Comparison of ENCODE assay signal across 8 mouse cellular contexts in the genomic region with DNA sequence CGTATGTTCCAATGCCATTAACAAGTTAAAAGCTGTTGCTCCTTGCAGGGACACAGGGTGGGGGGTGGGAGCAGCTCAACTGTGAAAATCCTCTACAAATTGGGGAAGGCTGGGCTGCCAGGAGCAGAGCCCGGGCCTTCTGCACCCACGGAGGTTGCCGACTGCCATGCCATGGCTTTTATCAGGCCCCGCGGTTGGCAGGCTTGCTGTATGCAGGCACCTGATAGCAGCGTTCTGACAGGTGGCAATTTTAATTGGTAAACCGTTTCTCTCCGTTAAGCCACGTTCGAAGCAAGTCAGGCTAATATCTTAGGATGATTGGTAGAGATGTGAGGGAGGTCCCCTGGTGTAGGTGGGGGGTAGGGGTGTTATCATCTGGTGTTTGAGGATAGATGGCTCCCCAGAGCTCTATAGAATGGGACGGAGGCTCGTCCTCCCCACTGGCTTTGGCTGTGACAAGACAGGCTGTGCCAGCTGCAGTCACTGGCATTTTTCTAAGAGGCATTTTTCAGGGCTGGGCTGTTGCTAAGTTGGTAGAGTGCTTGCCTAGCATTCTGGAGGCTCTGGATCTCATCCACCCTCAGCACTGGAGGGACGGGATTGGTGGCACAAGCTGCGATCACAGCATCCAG.
DNase-seq lines count a peak whose midpoint lies in the region; ATAC-seq and TF ChIP-seq lines count a peak whose summit lies in the region.

No protein-coding gene starts in this region.

- no peak for TF ChIP-seq CTCF in midbrain, postnatal 0 days (IDR thresholded peaks at IDR 0.05)

- DNase-seq in kidney, adult 18-20 months = no peak
- peak; percentile 39 for DNase-seq in c-Kit-positive CD71-negative TER-119-negative erythroid progenitor cells, embryonic 14.5 days (ENCODE audit: low read depth)
- DNase-seq in forebrain, embryonic 14.5 days (ENCODE audit: low spot score) = peak; percentile 84
- peak; percentile 67 for DNase-seq in midbrain, postnatal 0 days (ENCODE audit: low spot score)
- DNase-seq in adrenal gland, adult 8-10 months = no peak
- DNase-seq in left cerebral cortex, adult 18-20 months (ENCODE audit: low spot score in 2 of 2) = no peak

- no peak overlapping the region for H3K4me3 ChIP-seq in kidney, embryonic 16.5 days (ENCODE audit: low read length)
- no peak overlapping the region for H3K4me3 ChIP-seq in forebrain, embryonic 14.5 days (ENCODE audit: low read depth, low read length)
- no peak overlapping the region for H3K4me3 ChIP-seq in midbrain, postnatal 0 days (ENCODE audit: low read depth, low read length)
- H3K4me3 ChIP-seq in heart, embryonic 12.5 days = no peak overlapping the region

- H3K4me2 ChIP-seq in kidney, embryonic 16.5 days (replicated peaks; ENCODE audit: low read depth, low read length) = no peak overlapping the region
- H3K4me2 ChIP-seq in forebrain, embryonic 14.5 days (ENCODE audit: low read length) = no peak overlapping the region
- no peak overlapping the region for H3K4me2 ChIP-seq in midbrain, postnatal 0 days (ENCODE audit: low read depth, low read length, poor library complexity, severe bottlenecking)
- H3K4me2 ChIP-seq in heart, embryonic 12.5 days = no peak overlapping the region

- H3K4me1 ChIP-seq in kidney, embryonic 16.5 days (ENCODE audit: insufficient read depth, low read length) = peaks cover 5% of the 10 kb centered on the region; the same call in 1 of the 2 replicates
- H3K4me1 ChIP-seq in forebrain, embryonic 14.5 days (ENCODE audit: control insufficient read depth, insufficient read depth, low read length) = peaks cover 6% of the 10 kb centered on the region; the same call in 1 of the 2 replicates
- H3K4me1 ChIP-seq in midbrain, postnatal 0 days (ENCODE audit: insufficient read depth, low read length) = peaks cover 11% of the 10 kb centered on the region; the same call in 1 of the 2 replicates
- H3K4me1 ChIP-seq in heart, embryonic 12.5 days (replicated peaks) = 0 out of 2 replicates have a peak, but pooled peaks cover 2% of the 10 kb centered on the region

- no peaks in the 10 kb centered on the region for H3K36me3 ChIP-seq in kidney, embryonic 16.5 days (ENCODE audit: insufficient read depth, low read length)
- no peaks in the 10 kb centered on the region for H3K36me3 ChIP-seq in forebrain, embryonic 14.5 days (ENCODE audit: control insufficient read depth, insufficient read depth, low read length)
- no peaks in the 10 kb centered on the region for H3K36me3 ChIP-seq in midbrain, postnatal 0 days (ENCODE audit: insufficient read depth, low read length)
- H3K36me3 ChIP-seq in heart, embryonic 12.5 days = no peaks in the 10 kb centered on the region

- H3K27me3 ChIP-seq in kidney, embryonic 16.5 days (ENCODE audit: insufficient read depth, low read length) = no peaks in the 10 kb centered on the region
- H3K27me3 ChIP-seq in forebrain, embryonic 14.5 days (replicated peaks; ENCODE audit: control insufficient read depth, insufficient read depth, low read length) = 0 out of 2 replicates have a peak, but pooled peaks cover 2% of the 10 kb centered on the region
- no peaks in the 10 kb centered on the region for H3K27me3 ChIP-seq in midbrain, postnatal 0 days (ENCODE audit: insufficient read depth, low read length)
- 0 out of 2 replicates have a peak, but pooled peaks cover 8% of the 10 kb centered on the region for H3K27me3 ChIP-seq in heart, embryonic 12.5 days (replicated peaks)

- no peak overlapping the region for H3K9ac ChIP-seq in kidney, embryonic 16.5 days (replicated peaks; ENCODE audit: low read length)
- H3K9ac ChIP-seq in forebrain, embryonic 14.5 days (ENCODE audit: low read length) = no peak overlapping the region
- peak overlapping the region; percentile 29; the same call in 1 of the 2 replicates for H3K9ac ChIP-seq in midbrain, postnatal 0 days (replicated peaks; ENCODE audit: low read length, poor library complexity, severe bottlenecking)
- H3K9ac ChIP-seq in heart, embryonic 12.5 days = no peak overlapping the region

- no peaks in the 10 kb centered on the region for H3K9me3 ChIP-seq in kidney, embryonic 16.5 days (ENCODE audit: low read length)
- no peaks in the 10 kb centered on the region for H3K9me3 ChIP-seq in forebrain, embryonic 14.5 days (replicated peaks; ENCODE audit: control insufficient read depth, low read length)
- H3K9me3 ChIP-seq in midbrain, postnatal 0 days (ENCODE audit: low read length) = no peaks in the 10 kb centered on the region
- no peaks in the 10 kb centered on the region for H3K9me3 ChIP-seq in heart, embryonic 12.5 days (replicated peaks)

- peak; percentile 51; the same call in 1 of the 2 replicates for ATAC-seq in kidney, embryonic 16.5 days (ENCODE audit: low FRiP score, low TSS enrichment)
- peak; percentile 73 for ATAC-seq in forebrain, embryonic 14.5 days
- peak; percentile 54; the same call in 1 of the 2 replicates for ATAC-seq in midbrain, postnatal 0 days (ENCODE audit: low FRiP score)
- no peak for ATAC-seq in heart, embryonic 12.5 days (ENCODE audit: insufficient number of reproducible peaks, low FRiP score)

- no peak overlapping the region for H3K27ac ChIP-seq in kidney, embryonic 16.5 days (ENCODE audit: low read length)
- H3K27ac ChIP-seq in forebrain, embryonic 14.5 days (ENCODE audit: low read depth, low read length) = no peak overlapping the region
- H3K27ac ChIP-seq in midbrain, postnatal 0 days (ENCODE audit: low read depth, low read length) = peak overlapping the region; percentile 6; the same call in 1 of the 2 replicates
- H3K27ac ChIP-seq in heart, embryonic 12.5 days (ENCODE audit: poor library complexity, severe bottlenecking) = no peak overlapping the region

- WGBS in kidney, embryonic 16.5 days = 34% methylated on average over 15 of the region's 15 CpGs
- 22% methylated on average over 15 of the region's 15 CpGs for WGBS in forebrain, embryonic 14.5 days
- 19% methylated on average over 15 of the region's 15 CpGs for WGBS in midbrain, postnatal 0 days
- 20% methylated on average over 15 of the region's 15 CpGs for WGBS in heart, embryonic 12.5 days

Comparison
In these comparisons a context has a peak if more than half of its experiments do, and no peak if none do; other contexts are left out.
1. DNase-seq: peak in c-Kit-positive CD71-negative TER-119-negative erythroid progenitor cells, embryonic 14.5 days (single experiment), forebrain, embryonic 14.5 days (single experiment) and midbrain, postnatal 0 days (single experiment); none in kidney, adult 18-20 months (single experiment), adrenal gland, adult 8-10 months (single experiment) and left cerebral cortex, adult 18-20 months (0 of 2).